Mouse (Mus musculus): ENCODE measurements around the gene Uhrf2.

DNA sequence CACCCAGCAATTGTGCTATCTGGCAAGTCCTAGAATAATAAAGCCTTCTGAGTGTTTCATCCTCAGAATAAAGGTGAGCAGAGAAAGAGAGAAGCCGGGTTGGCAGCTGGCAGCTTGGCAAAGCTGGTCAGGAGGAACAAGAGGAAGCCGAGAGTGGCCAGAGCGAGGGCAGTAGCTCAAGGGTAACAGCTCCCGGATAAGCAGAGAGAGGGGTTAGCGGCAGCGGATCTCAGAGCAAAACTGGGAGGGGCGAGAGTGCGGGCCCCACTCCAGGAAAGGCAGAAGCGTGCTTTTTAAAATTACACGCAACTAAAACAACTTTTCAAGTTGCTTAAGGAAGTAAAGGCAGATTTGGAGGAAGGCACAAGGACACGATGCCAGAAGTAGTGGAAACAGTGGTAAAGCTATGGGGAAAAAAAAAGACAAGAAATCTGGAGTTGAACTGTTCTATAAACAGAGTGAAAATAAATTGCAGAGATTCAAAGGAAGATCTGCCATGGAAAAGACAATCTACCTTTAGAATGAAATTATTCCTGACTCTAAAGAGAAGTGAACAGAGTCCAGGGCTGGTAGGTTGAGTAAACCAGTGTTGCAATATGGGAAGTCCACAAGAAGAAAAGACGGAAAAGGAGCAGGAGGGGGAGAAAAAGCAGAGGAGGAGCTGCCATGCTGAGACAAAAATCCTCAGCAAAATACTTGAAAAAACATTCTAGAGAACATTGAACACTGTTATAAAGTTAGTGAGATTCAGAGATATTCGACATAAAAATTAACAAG lies 19.6 kb upstream of the Uhrf2 start:
- TF ChIP-seq GATA1 (IDR thresholded peaks at IDR 0.05; ENCODE audit: borderline replicate concordance, low read length) = no peak
- TF ChIP-seq FLI1 (IDR thresholded peaks at IDR 0.05; ENCODE audit: low read length) = no peak
